Mouse (Mus musculus): ENCODE measurements around the gene Slbp.

Gene Slbp

GRCm38 (mm10) chr5:33651921-33652782 lies at the start of gene Slbp:
Slbp (minus strand) TSS chr5:33652574.
- DNase-seq (ENCODE audit: low read depth): peak; percentile 98

GRCm38 (mm10) chr5:33701832-33702231 lies 49.5 kb upstream of the Slbp start:
- no peak for DNase-seq (ENCODE audit: low read depth)

GRCm38 (mm10) chr5:33700010-33700409 lies 47.6 kb upstream of the Slbp start:
- DNase-seq (ENCODE audit: low read depth): no peak

DNA sequence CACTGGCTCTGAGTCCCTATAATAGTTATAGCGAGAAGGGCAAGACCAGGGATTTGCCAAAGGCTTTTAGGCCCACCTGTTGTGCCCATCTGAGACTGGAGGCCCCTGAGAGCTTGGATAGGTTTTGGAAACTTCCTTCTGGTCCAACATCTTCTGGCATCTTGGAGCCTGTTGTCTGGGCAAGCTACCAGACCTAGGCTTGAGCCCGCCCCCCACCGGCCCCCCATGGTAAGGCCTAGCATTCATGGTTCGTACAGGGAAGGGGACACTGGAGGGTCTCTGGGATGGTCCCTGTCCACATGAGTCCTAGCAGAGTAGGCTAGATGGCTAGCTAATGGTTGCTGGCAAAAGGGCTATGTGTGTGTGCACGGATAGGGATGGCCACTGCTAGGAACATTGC lies 46.3 kb upstream of the Slbp start:
- DNase-seq (ENCODE audit: low read depth): no peak

DNA sequence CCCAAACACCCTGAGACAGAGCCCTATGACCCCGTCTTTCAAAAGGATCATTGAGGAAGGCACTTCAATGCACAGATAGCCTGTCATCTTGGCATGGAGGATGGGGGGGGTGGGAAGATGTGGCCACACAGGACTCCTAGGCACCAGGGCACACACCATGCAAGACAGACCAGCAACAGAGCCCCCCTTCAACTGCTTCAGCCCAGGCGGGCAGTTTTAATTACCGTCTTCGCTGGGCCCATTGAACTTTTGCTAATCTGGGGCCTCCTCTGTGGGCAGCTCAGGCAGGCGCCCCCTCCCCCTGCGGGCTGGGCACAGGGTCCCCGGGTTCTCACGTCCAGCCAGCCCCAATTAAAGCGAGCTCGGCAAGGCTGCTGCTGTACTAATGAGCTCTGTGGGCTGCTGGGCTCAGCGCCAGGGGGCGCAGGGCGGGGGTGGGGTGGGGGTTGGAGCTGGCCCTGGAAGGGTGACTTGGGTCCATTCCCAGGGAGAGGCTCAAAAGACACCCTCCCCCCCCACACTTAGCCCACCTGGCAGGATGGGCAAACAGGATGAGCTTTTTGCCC lies 45.7 kb upstream of the Slbp start:
- DNase-seq (ENCODE audit: low read depth): no peak

GRCm38 (mm10) chr5:33697534-33697933 lies 45.2 kb upstream of the Slbp start:
- DNase-seq (ENCODE audit: low read depth): no peak

DNA sequence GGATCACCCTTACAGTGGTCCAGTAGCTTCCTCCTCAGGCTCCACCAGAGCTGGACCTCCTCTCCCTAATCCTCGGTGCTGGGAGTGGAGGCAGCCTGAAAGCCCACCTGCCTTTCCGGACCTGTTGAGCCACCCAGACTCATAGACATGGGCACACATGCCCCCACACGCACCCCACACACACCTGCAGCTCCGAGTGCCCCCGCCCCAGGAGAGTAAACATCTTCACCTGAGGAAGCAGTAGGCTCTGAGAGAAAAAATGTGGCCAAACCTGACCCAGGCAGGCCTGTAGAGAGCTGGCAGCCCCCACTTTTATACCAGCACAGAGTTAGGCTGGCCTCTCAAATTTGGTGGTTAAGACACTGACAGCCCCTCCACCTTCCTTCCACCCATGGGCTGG lies 44.1 kb upstream of the Slbp start:
- DNase-seq (ENCODE audit: low read depth): no peak

GRCm38 (mm10) chr5:33695718-33696121 lies 43.3 kb upstream of the Slbp start:
- DNase-seq (ENCODE audit: low read depth): no peak

GRCm38 (mm10) chr5:33694848-33695717 lies 42.7 kb upstream of the Slbp start:
- DNase-seq (ENCODE audit: low read depth): no peak

GRCm38 (mm10) chr5:33694461-33694847 lies 42.1 kb upstream of the Slbp start:
- no peak for DNase-seq (ENCODE audit: low read depth)

DNA sequence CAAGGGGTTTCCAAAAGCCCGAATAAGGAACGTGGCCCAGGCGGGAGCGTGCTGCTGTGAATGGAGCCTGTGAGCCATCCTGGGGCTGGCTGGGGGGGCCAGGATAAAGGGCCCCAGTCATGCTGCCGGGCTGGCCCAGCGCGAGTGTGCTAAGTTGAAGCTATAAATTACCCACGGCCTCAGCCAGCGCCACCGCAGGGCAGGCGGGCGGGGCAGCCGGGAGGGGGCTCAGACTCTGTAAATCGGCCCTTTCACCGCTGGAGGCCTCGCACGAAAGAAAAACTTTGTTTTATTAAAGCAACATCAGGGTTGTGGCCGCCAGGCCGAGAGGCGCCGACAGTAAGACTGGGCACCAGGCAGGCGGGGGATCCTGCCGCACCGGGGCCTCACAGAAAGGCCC lies 40.0 kb upstream of the Slbp start:
- DNase-seq (ENCODE audit: low read depth): no peak

- DNase-seq (ENCODE audit: low read depth): no peak
Measured at GRCm38 (mm10) chr5:33689852-33690645, 37.7 kb upstream of the Slbp start.

DNA sequence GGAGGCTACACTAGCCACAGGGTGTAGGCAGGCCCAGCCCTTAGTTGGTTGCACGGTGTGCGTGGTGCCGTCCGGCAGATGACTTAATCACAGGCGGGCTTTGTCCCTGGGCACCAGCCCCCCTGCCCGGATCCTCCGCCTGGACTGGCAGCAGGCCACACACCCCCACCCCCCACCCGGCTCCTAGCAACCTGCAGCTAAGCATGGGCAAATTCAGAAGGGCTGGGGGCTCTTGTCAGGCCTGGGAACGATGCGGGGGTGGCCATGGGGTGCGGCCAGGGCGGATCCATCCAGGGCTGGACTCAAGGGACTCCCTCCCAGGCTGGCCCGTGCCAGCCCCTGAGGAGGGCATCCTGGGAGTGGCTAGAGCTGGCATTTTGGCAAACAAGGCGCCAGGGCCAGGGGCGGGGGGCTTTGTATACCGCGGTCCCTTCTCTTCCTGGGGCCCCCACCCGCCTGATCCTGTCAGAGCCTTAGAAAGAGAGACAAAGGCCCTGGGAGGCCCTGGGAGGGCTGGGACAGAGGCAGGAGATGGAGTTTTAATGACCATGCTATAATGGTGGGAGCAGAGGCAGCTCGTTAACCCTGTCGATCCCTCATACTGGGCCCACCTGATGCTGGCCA lies 37.0 kb upstream of the Slbp start:
- no peak for DNase-seq (ENCODE audit: low read depth)

- no peak for DNase-seq (ENCODE audit: low read depth)
Measured at GRCm38 (mm10) chr5:33688278-33689220, 36.2 kb upstream of the Slbp start.

DNA sequence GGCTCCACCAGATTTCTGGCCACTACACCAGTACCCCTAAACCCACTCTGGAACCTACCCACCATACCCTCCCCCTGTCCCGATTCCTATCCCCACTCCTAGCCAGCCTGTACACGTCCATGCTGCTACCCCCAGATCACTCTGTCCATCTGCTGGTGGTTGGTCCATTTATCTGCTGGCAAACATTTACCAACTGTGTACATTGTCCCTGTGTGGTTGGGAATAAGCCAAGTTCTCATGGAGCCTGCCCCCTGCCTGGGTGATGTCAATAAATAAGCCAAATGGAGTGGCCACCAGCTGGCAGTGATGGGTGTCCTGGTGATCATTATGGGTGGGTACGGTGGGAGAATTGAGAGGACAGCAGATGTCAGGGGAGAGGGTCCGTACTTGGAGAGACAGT lies 34.8 kb upstream of the Slbp start:
- no peak for DNase-seq (ENCODE audit: low read depth)

- DNase-seq (ENCODE audit: low read depth): no peak
Measured at GRCm38 (mm10) chr5:33684932-33685331, 32.6 kb upstream of the Slbp start.

- peak; percentile 45 for DNase-seq (ENCODE audit: low read depth)
Measured at GRCm38 (mm10) chr5:33683897-33684652, 31.7 kb upstream of the Slbp start.

GRCm38 (mm10) chr5:33682963-33683362 lies 30.6 kb upstream of the Slbp start:
- peak; percentile 46 for DNase-seq (ENCODE audit: low read depth)

- peak; percentile 93 for DNase-seq (ENCODE audit: low read depth)
Measured at GRCm38 (mm10) chr5:33681611-33682388, 29.4 kb upstream of the Slbp start.
